Mouse (Mus musculus) gastrocnemius, adult 18-20 months (tissue): ENCODE measurements around the gene Ckm. TPM values are rescaled to one million over a fixed set of nuclear protein-coding genes. Genes with fewer than 3 reads are reported as not detected.
A peak's percentile ranks its signal among the peaks of the same experiment; 100 is the strongest.

Experiments
- DNase-seq: peaks from one replicate; pipeline ENCODE4 v3.0.0; 2021; ENCODE audit warnings: low spot score
- long read RNA-seq, 2 experiments: library from polyadenylated mRNA; stranded (forward); transcript quantifications; one replicate each; pipeline ENCODE4 v2.0.0; 2021
- total RNA-seq, 2 experiments: library from RNA; stranded (reverse); gene quantifications; 2 replicates each; pipeline ENCODE4 v1.2.3; 2021

Gene Ckm
- over 10,000 TPM; 37,972 to 42,859 TPM for total RNA-seq
- long read RNA-seq, experiment 1, transcript Ckm-203 (8 exons, 2,742 nt) = major isoform, 93,468 of 99,344 reads
- long read RNA-seq, experiment 1, transcript Ckm-201 (7 exons, 1,235 nt) = minor isoform, 10 of 99,344 reads
- long read RNA-seq, experiment 1, partial matches to known transcripts = 4,729 of 99,344 reads
- long read RNA-seq, experiment 1, other reads (novel, unspliced or antisense) = 1,137 of 99,344 reads
- long read RNA-seq, experiment 2, transcript Ckm-201 (7 exons, 1,235 nt) = minor isoform, 5 of 68,798 reads
- long read RNA-seq, experiment 2, transcript Ckm-203 (8 exons, 2,742 nt) = major isoform, 64,021 of 68,798 reads
- long read RNA-seq, experiment 2, partial matches to known transcripts = 4,424 of 68,798 reads
- long read RNA-seq, experiment 2, other reads (novel, unspliced or antisense) = 348 of 68,798 reads

- DNase-seq = no peak
These were observed at the start of gene Ckm for GRCm38 (mm10) chr7:19404476-19404875. Gene Ckm (plus strand): TSS chr7:19404776.

- DNase-seq = no peak
These were observed 49.6 kb upstream of the Ckm start for GRCm38 (mm10) chr7:19354991-19355390.

GRCm38 (mm10) chr7:19356311-19356710 lies 48.3 kb upstream of the Ckm start:
- DNase-seq = no peak

GRCm38 (mm10) chr7:19357381-19358375 lies 46.9 kb upstream of the Ckm start:
- DNase-seq = no peak

GRCm38 (mm10) chr7:19358634-19359033 lies 45.9 kb upstream of the Ckm start:
- DNase-seq = no peak

- peak; percentile 89 for DNase-seq
These were observed 45.2 kb upstream of the Ckm start, which contains the start of the genes Cd3eap and Ppp1r13l for GRCm38 (mm10) chr7:19359299-19359891. Gene Cd3eap (minus strand): TSS chr7:19359483. Gene Ppp1r13l (plus strand): TSS chr7:19359749.

- peak; percentile 78 for DNase-seq
These were observed 44.5 kb upstream of the Ckm start for GRCm38 (mm10) chr7:19359892-19360641.

- peak; percentile 96 for DNase-seq
These were observed 43.6 kb upstream of the Ckm start for GRCm38 (mm10) chr7:19360944-19361343.

GRCm38 (mm10) chr7:19361720-19362119 lies 42.9 kb upstream of the Ckm start:
- peak; percentile 84 for DNase-seq

- DNase-seq = no peak
These were observed 42.3 kb upstream of the Ckm start for GRCm38 (mm10) chr7:19362276-19362675.

- peak; percentile 83 for DNase-seq
These were observed 40.7 kb upstream of the Ckm start for GRCm38 (mm10) chr7:19363881-19364280.

- no peak for DNase-seq
These were observed 39.2 kb upstream of the Ckm start for GRCm38 (mm10) chr7:19365376-19365775.

- DNase-seq = no peak
These were observed 36.2 kb upstream of the Ckm start for GRCm38 (mm10) chr7:19368380-19368779.

- peak; percentile 37 for DNase-seq
These were observed 34.7 kb upstream of the Ckm start for GRCm38 (mm10) chr7:19369823-19370425.

GRCm38 (mm10) chr7:19373367-19373766 lies 31.2 kb upstream of the Ckm start:
- no peak for DNase-seq

- no peak for DNase-seq
These were observed 29.2 kb upstream of the Ckm start for GRCm38 (mm10) chr7:19375368-19375767.

GRCm38 (mm10) chr7:19376019-19376418 lies 28.6 kb upstream of the Ckm start:
- DNase-seq = no peak

- DNase-seq = no peak
These were observed 26.5 kb upstream of the Ckm start for GRCm38 (mm10) chr7:19378049-19378448.

GRCm38 (mm10) chr7:19381377-19382165 lies 23.0 kb upstream of the Ckm start, which contains the start of gene Ercc2:
Gene Ercc2 (plus strand): TSS chr7:19382010.
- DNase-seq = peak; percentile 99
